Mouse (Mus musculus) erythroid progenitor cell, adult 5-6 weeks (primary cell): Measurements from ENCODE around the gene Adam15. TPM values are rescaled to one million over a fixed set of nuclear protein-coding genes. Genes with fewer than 3 reads are reported as not detected.
A peak's percentile ranks its signal among the peaks of the same experiment; 100 is the strongest.

Source experiments
- ATAC-seq: replicated peaks from 2 replicates; pipeline ENCODE4 v1.8.0; 2016; ENCODE audit warnings: moderate number of reproducible peaks, mild to moderate bottlenecking, moderate TSS enrichment, inconsistent platforms; ENCODE audit not compliant: poor library complexity, low FRiP score, severe bottlenecking
- total RNA-seq, 2 experiments: library from RNA; stranded (forward) in 1 of 2; stranded (reverse) in 1 of 2; fragments of 150-400 nt in 1 of 2; fragments of 186-747, 209-891 nt in 1 of 2; gene quantifications; 2 replicates each; pipeline versions ENCODE4 v1.2.3 to v1.2.4; 2015 to 2017; ENCODE audit warnings: low replicate concordance in 2 of 2

Adam15 gene
- total RNA-seq, 2 experiments from 2014 or later, result 3.5 to 13.8 TPM

DNA sequence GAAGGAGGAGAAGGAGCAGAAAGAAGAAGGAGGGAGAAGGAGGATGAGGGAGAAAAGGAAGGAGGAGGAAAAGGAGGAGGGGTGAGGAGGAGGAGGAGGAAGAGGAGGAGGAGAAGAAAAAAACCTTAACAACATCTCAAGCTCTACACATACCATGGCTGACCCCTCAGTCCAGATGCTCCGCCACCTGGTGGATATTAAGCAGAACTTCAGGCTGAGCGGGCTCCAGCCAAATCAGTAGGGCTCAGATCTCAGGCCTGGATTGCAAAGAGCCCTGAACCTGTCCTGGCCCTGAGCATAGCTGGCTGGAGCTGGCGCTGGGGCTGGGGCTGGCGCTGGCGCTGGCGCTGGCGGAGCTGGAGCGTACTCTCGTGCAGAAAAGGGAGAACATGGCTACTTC is 41.7 kb downstream of the Adam15 start:
- peak; percentile 81 for ATAC-seq

DNA sequence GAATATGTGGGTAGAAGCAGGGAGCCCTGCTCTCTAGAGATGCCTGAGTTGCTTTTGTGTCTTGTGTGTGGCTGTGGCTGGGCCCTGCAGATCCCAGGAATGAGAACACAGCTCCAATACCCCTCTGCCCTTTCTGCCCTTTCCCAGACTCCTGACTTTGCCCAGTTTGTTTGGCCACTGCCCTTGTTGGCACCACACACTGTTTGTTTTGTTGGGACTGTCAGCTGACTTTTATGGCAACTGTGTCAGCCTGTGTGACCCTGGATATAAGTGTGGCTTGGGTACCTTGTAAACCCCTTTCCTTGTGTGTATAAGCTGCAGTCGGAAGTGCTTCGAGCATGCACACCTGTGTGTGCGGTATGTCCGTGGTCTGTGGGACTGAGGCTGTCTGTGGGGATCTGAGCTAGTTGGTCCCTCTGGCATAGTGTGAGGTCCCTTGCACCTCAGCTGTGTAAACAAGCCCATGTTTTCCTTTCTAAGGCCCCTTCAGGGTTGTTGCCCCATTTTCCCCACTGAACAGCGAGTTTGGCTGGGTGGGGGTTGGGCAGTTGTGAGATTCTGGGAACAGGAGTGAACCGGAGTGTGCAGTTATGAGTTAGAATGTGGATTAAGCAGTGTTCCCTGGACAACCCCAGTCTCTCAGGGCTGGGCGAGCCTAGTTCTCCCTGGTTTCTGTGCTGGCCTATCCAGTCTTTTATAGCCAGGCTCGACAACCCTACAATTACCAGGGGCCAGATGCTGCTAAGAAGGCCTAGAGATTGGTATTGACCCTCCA is 44.1 kb downstream of the Adam15 start:
- no peak for ATAC-seq

DNA sequence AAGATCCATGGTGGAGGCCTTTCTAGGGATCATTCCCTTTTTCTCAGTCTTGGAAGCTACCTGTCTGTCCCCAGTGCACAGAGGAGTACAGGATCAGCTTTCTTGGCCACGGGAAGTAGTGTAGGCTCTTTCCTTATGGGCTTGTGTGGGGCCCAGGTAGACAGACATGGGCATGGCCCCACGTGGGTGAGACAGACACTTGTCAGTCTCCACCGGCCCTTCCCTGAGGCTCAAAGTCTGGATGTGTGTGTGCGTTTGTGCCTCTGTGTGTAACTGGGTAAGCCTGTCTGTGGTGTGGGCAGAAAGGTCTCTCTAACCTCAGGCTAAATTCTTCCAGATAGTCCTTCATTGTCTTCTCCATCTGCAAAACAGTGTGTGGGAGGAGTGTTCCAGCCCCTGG is 44.7 kb downstream of the Adam15 start:
- no peak for ATAC-seq

DNA sequence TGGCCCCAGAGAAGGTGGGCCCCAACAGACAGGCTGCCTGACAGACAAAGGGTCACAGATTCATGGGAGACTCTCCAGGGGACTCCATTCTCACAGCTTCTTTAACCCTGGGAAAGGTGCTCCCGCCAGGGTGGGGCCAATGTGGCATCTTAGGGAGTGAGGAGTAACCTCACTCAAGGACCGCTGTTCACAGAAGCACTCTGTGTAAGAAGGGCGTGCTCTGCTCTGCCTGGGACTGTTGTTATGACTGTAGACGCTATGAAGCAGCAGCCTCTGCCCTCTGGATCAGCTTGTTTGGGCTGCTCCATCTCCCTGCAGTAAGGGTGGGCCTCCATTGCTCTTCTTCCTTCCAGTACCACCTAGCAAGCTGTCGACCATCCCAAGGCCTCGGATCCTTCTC is 45.4 kb downstream of the Adam15 start:
- ATAC-seq, result no peak

DNA sequence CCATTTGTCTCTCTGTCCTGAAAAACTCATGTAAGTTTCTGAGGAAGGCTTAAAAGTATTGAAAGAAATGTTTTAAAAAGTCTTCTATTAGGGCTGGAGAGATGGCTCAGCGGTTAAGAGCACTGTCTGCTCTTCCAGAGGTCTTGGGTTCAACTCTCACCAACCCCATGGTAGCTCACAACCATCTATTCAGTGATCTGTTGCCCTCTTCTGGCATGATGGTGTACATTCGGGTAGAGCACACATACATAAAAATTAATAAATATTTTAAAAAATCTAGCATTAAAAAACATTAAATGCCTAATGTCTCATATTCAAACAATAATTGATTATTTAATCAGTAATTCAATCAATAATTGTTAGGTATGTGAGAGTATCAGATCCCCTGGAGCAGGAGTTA is 49.3 kb downstream of the Adam15 start:
- ATAC-seq, result no peak

DNA sequence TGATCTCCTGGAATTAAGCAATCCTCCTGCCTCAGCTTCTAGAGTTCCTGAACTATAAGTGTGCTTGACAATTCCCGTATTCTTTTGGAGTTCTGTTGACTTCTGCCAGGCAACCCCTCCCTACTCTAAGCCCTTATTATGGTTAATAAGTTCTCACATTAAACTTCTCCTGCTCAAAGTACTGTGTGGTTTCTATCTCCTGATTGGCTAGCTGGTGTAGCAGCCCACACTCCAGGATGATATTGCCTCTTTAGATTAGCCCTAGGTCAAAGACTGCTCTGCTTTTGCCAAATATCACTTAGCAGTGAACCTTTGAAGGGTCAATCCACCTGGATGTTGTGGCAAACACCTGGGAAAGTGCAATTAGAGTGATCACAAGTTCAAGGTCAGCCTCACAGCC is 49.7 kb downstream of the Adam15 start:
- ATAC-seq, result no peak

DNA sequence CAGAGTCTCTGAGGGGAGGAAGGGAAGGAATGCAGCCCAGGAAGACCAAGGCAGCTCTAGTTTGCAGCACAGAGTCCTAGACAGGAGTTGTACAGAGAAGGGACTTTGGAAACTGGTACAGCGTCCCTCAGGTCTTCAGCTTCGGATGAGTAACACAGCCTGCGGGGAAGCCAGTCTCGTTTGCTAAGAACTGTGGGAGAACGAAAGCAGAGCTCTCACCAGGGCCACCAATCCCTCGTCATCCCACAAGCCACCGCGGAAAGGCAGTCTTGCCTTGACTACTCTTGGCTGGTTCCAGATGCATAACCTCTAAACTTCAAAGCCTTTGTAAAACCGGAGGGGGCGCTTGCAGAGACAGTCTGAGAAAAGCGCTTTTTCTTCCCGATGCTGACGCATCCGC is 50.3 kb downstream of the Adam15 start:
- no peak for ATAC-seq

DNA sequence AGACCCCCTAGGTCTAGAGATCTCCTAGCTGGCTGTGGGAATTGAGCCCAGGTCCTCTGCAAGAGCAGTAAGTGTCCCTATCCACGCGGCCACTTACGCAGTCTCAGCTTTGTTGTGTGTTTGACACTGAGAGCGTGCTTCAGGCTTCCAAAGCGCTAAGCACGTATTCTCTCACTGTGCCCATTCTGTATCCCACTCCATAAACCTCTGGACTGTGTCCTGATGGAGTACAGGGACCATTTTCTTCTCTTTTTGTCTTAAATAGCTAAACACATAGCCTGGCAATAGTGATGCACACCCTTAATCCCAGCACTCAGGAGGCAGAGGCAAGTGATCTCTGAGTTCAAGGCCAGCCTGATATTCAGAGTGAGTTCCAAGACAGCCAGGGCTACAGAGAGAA is 50.9 kb downstream of the Adam15 start:
- no peak for ATAC-seq

DNA sequence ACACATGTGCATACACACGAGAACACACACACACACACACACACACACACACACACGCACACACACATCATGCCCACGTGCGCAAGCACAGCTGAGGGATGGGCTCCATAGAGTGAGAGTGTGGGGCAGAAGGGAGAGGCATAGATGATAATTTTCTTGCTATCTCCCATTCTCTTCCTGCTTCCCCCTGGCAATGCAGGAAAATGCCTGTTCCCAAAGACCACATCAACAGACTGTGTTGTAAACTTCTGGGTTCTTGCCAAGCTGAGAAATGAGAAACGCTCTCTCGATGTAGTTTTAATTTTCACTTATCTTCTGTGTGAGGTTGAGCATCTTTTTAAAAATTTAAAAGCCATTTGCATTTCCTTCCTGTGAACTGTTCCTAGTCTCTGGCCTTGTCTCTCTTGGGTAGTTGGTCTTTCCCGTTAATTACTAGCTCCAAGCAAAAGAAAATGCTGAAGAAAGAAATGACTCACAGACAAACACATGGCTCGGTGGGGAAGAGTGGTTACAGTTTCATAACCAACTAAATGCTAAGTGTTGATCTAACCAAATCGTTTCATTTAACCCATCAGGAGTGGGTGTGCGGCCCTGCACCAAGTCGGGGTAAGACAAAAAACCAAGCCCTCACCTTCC is 52.9 kb downstream of the Adam15 start:
- no peak for ATAC-seq

DNA sequence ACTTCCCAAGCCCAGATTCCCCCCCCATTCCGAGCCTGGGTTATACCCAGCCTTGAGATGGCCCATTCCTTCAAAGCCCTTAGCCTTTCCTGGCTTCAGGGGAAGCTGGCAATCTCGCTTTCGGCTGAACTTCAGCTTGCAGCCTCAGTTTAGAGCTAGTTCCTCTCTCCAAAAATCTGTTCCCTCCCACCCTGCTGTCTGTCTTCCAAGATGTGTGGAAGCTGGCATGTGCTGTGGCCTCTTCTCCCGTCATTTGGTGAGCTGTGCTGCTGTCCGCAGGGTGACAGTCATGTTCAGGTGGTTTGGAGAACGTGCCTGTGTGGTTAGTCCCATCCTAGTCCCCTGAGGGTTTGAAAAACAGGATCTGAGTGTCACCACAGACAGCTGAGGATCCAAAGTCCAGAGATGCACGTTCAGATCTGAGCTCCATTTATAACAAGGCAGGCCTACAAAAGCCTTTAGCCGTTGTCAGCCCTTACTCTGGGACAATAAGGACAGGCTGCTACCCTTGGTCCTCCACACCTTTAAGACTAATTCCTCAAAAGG is 54.0 kb downstream of the Adam15 start:
- ATAC-seq, result no peak

DNA sequence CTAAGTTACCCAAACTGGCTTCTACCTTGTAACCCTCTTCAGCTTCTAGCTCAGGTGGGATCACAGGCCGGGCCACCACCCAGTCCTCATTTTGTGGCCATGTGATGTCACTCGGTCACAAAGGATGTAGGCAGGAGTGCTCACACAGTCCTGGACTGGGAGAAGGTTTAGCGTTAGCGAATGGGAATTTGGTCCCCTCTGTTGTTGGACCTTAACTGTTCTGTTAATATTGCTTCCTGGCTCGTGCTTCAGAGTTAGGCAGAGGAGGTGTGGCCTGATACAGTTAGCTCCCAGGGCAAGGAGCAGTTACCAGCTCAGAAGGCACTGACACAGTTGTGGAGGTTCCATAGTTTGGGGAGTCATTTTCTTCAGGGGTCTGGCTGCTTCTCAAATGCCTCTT is 55.6 kb downstream of the Adam15 start:
- ATAC-seq, result no peak

DNA sequence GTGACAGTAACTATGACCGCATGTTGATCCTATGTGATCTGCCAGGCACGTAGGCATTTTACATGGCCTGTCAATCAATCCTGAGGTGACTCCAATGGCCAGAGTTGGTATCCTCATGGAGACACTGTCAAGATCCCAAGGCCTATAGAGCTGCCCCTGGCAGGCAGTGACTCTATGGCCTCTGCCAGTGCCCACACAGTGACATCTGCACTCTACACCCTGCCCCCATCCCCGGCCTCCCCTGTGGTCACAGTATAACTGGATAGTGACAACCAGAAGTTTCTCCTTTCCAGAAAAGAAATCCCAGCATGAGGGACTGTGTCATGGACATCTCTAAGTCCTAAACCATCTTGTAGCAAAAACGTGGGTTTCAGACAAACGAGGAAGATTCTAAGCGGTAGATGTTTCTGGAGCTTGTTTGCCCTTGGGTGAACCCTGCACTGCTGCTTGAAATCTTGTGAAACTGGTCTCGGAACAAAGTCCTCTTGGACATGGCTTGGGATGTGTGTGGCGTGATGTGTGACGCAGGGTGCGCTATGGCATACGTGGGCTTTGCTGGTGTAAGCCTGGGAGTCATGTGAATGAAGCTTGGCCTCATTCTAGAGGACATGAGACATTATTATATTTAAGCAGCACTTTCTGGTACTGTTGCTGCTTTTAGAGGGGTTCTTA is 56.4 kb downstream of the Adam15 start:
- ATAC-seq, result no peak

DNA sequence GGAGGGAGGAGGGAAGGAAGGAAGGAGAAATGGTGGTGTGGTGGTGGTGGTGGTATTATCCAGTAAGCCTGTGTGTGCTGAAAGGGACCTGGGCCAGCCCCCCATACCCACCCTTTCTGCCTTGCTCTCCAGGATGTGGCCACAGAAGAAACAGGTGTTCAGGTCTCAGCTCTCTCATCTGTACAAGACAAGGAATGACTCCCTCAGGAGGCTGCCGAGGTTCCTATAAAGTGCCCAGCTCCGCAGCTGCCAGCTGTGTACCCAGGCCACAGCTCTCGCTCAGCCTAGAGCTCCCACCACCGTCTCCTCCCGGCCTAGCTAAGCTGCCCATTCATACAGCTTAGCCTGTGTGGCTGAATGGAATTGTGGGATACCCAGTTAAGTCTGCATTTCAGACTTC is 57.5 kb downstream of the Adam15 start:
- no peak for ATAC-seq

DNA sequence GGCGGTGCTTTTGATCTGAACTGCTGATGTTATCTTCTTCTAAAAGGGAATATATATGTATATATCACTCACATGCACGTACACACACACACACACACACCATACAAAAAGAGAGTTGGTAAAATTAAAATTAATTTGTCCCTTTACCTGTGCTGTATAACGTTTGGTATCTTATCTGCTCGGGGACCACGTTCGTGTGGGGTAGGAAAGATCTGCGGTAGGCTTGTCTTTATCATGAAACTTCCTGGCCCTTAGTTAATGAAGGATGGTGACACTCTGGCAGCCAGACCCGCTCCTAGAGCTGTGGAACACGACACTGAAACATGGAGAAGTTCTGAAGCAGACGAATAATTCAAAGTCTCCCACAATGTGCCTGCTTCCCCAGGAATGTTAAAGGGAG is 57.9 kb downstream of the Adam15 start:
- ATAC-seq, result no peak

Other genes starting within 250 kb of the Adam15 start
- gene Gm43738, start 248.9 kb downstream of the Adam15 start, total RNA-seq (2015; ENCODE audit: low replicate concordance), result not detected in 2 replicates
- gene Gm43738, start 248.9 kb downstream of the Adam15 start, total RNA-seq (2017; ENCODE audit: low replicate concordance), result not detected in 2 replicates
- gene Fdps, start 248.0 kb downstream of the Adam15 start, total RNA-seq (2015; ENCODE audit: low replicate concordance), result 20.1 and 28.5 TPM in 2 replicates
- 30.0 and 31.4 TPM in 2 replicates for gene Fdps, start 248.0 kb downstream of the Adam15 start, total RNA-seq (2017; ENCODE audit: low replicate concordance)
- gene Pklr, start 213.9 kb downstream of the Adam15 start, total RNA-seq (2015; ENCODE audit: low replicate concordance), result 13.8 and 16.6 TPM in 2 replicates
- gene Pklr, start 213.9 kb downstream of the Adam15 start, total RNA-seq (2017; ENCODE audit: low replicate concordance), result 5.5 TPM in 2 replicates
- gene Hcn3, start 189.8 kb downstream of the Adam15 start, total RNA-seq (2015; ENCODE audit: low replicate concordance), result not detected in 2 replicates
- 3.3 TPM in 1 of 2 replicates, not detected in the other for gene Hcn3, start 189.8 kb downstream of the Adam15 start, total RNA-seq (2017; ENCODE audit: low replicate concordance)
- gene Clk2, start 185.2 kb downstream of the Adam15 start, total RNA-seq (2015; ENCODE audit: low replicate concordance), result 42.5 and 52.8 TPM in 2 replicates
- 41.1 and 50.4 TPM in 2 replicates for gene Clk2, start 185.2 kb downstream of the Adam15 start, total RNA-seq (2017; ENCODE audit: low replicate concordance)
- 19.3 and 33.9 TPM in 2 replicates for gene Scamp3, start 172.5 kb downstream of the Adam15 start, total RNA-seq (2015; ENCODE audit: low replicate concordance)
- gene Scamp3, start 172.5 kb downstream of the Adam15 start, total RNA-seq (2017; ENCODE audit: low replicate concordance), result 3.6 and 8.0 TPM in 2 replicates
- gene Fam189b, start 166.9 kb downstream of the Adam15 start, total RNA-seq (2015; ENCODE audit: low replicate concordance), result 5.0 and 5.4 TPM in 2 replicates
- 2.6 TPM in 1 of 2 replicates, not detected in the other for gene Fam189b, start 166.9 kb downstream of the Adam15 start, total RNA-seq (2017; ENCODE audit: low replicate concordance)
- gene Gba, start 147.1 kb downstream of the Adam15 start, total RNA-seq (2015; ENCODE audit: low replicate concordance), result 27.4 and 36.5 TPM in 2 replicates
- gene Gba, start 147.1 kb downstream of the Adam15 start, total RNA-seq (2017; ENCODE audit: low replicate concordance), result 16.8 and 18.1 TPM in 2 replicates
- gene Thbs3, start 134.8 kb downstream of the Adam15 start, total RNA-seq (2015; ENCODE audit: low replicate concordance), result not detected in 2 replicates
- not detected in 2 replicates for gene Thbs3, start 134.8 kb downstream of the Adam15 start, total RNA-seq (2017; ENCODE audit: low replicate concordance)
- gene Mtx1, start 122.9 kb downstream of the Adam15 start, total RNA-seq (2015; ENCODE audit: low replicate concordance), result 8.6 and 21.0 TPM in 2 replicates
- 14.5 and 15.8 TPM in 2 replicates for gene Mtx1, start 122.9 kb downstream of the Adam15 start, total RNA-seq (2017; ENCODE audit: low replicate concordance)
- gene Muc1, start 120.9 kb downstream of the Adam15 start, total RNA-seq (2015; ENCODE audit: low replicate concordance), result not detected in 2 replicates
- gene Muc1, start 120.9 kb downstream of the Adam15 start, total RNA-seq (2017; ENCODE audit: low replicate concordance), result not detected in 2 replicates
- gene Krtcap2, start 104.0 kb downstream of the Adam15 start, total RNA-seq (2015; ENCODE audit: low replicate concordance), result 39.0 and 64.2 TPM in 2 replicates
- gene Krtcap2, start 104.0 kb downstream of the Adam15 start, total RNA-seq (2017; ENCODE audit: low replicate concordance), result 7.2 and 29.1 TPM in 2 replicates
- 1.3 TPM in 1 of 2 replicates, not detected in the other for gene Trim46, start 103.7 kb downstream of the Adam15 start, total RNA-seq (2015; ENCODE audit: low replicate concordance)
- not detected in 2 replicates for gene Trim46, start 103.7 kb downstream of the Adam15 start, total RNA-seq (2017; ENCODE audit: low replicate concordance)
- 16.8 and 18.4 TPM in 2 replicates for gene Dpm3, start 90.6 kb downstream of the Adam15 start, total RNA-seq (2015; ENCODE audit: low replicate concordance)
- 8.3 TPM in 1 of 2 replicates, not detected in the other for gene Dpm3, start 90.6 kb downstream of the Adam15 start, total RNA-seq (2017; ENCODE audit: low replicate concordance)
- 17.7 and 35.6 TPM in 2 replicates for gene Slc50a1, start 79.4 kb downstream of the Adam15 start, total RNA-seq (2015; ENCODE audit: low replicate concordance)
- gene Slc50a1, start 79.4 kb downstream of the Adam15 start, total RNA-seq (2017; ENCODE audit: low replicate concordance), result 3.7 and 9.7 TPM in 2 replicates
- gene Efna1, start 68.9 kb downstream of the Adam15 start, total RNA-seq (2015; ENCODE audit: low replicate concordance), result not detected in 2 replicates
- not detected in 2 replicates for gene Efna1, start 68.9 kb downstream of the Adam15 start, total RNA-seq (2017; ENCODE audit: low replicate concordance)
- not detected in 2 replicates for gene Efna3, start 27.0 kb downstream of the Adam15 start, total RNA-seq (2015; ENCODE audit: low replicate concordance)
- gene Efna3, start 27.0 kb downstream of the Adam15 start, total RNA-seq (2017; ENCODE audit: low replicate concordance), result not detected in 2 replicates
- not detected in 2 replicates for gene Efna4, start 12.0 kb downstream of the Adam15 start, total RNA-seq (2015; ENCODE audit: low replicate concordance)
- not detected in 2 replicates for gene Efna4, start 12.0 kb downstream of the Adam15 start, total RNA-seq (2017; ENCODE audit: low replicate concordance)
- gene Dcst2, start 12.0 kb upstream of the Adam15 start, total RNA-seq (2015; ENCODE audit: low replicate concordance), result not detected in 2 replicates
- gene Dcst2, start 12.0 kb upstream of the Adam15 start, total RNA-seq (2017; ENCODE audit: low replicate concordance), result not detected in 2 replicates
- not detected in 2 replicates for gene Dcst1, start 15.3 kb upstream of the Adam15 start, total RNA-seq (2015; ENCODE audit: low replicate concordance)
- not detected in 2 replicates for gene Dcst1, start 15.3 kb upstream of the Adam15 start, total RNA-seq (2017; ENCODE audit: low replicate concordance)
- 2.1 and 7.9 TPM in 2 replicates for gene Zbtb7b, start 44.8 kb upstream of the Adam15 start, total RNA-seq (2015; ENCODE audit: low replicate concordance)
- 5.1 and 8.9 TPM in 2 replicates for gene Zbtb7b, start 44.8 kb upstream of the Adam15 start, total RNA-seq (2017; ENCODE audit: low replicate concordance)
- gene Lenep, start 52.8 kb upstream of the Adam15 start, total RNA-seq (2015; ENCODE audit: low replicate concordance), result 1.4 TPM in 1 of 2 replicates, not detected in the other
- gene Lenep, start 52.8 kb upstream of the Adam15 start, total RNA-seq (2017; ENCODE audit: low replicate concordance), result not detected in 2 replicates
- gene Flad1, start 61.9 kb upstream of the Adam15 start, total RNA-seq (2015; ENCODE audit: low replicate concordance), result 1.1 and 5.4 TPM in 2 replicates
- gene Flad1, start 61.9 kb upstream of the Adam15 start, total RNA-seq (2017; ENCODE audit: low replicate concordance), result 0.68 and 1.3 TPM in 2 replicates
- 245 and 268 TPM in 2 replicates for gene Cks1b, start 68.4 kb upstream of the Adam15 start, total RNA-seq (2015; ENCODE audit: low replicate concordance)
- 102 and 103 TPM in 2 replicates for gene Cks1b, start 68.4 kb upstream of the Adam15 start, total RNA-seq (2017; ENCODE audit: low replicate concordance)
- gene Shc1, start 68.4 kb upstream of the Adam15 start, total RNA-seq (2015; ENCODE audit: low replicate concordance), result 77.1 and 79.3 TPM in 2 replicates
- 49.7 and 59.3 TPM in 2 replicates for gene Shc1, start 68.4 kb upstream of the Adam15 start, total RNA-seq (2017; ENCODE audit: low replicate concordance)
- 10.9 and 19.1 TPM in 2 replicates for gene Pygo2, start 80.2 kb upstream of the Adam15 start, total RNA-seq (2015; ENCODE audit: low replicate concordance)
- 7.1 and 12.1 TPM in 2 replicates for gene Pygo2, start 80.2 kb upstream of the Adam15 start, total RNA-seq (2017; ENCODE audit: low replicate concordance)
- gene Pbxip1, start 86.7 kb upstream of the Adam15 start, total RNA-seq (2015; ENCODE audit: low replicate concordance), result 1.8 and 2.1 TPM in 2 replicates
- gene Pbxip1, start 86.7 kb upstream of the Adam15 start, total RNA-seq (2017; ENCODE audit: low replicate concordance), result 2.7 and 4.1 TPM in 2 replicates
- 14.1 and 16.3 TPM in 2 replicates for gene Pmvk, start 104.5 kb upstream of the Adam15 start, total RNA-seq (2015; ENCODE audit: low replicate concordance)
- 8.9 and 13.0 TPM in 2 replicates for gene Pmvk, start 104.5 kb upstream of the Adam15 start, total RNA-seq (2017; ENCODE audit: low replicate concordance)
- not detected in 2 replicates for gene Kcnn3, start 170.2 kb upstream of the Adam15 start, total RNA-seq (2015; ENCODE audit: low replicate concordance)
- not detected in 2 replicates for gene Kcnn3, start 170.2 kb upstream of the Adam15 start, total RNA-seq (2017; ENCODE audit: low replicate concordance)